Mouse (Mus musculus) brain, embryonic 14.5 days (tissue): ENCODE data around the gene Trim33. TPM values are rescaled to one million over a fixed set of nuclear protein-coding genes. Genes with fewer than 3 reads are reported as not detected.

Experiments used
- DNase-seq: peaks from one replicate; pipeline ENCODE4 v3.0.0-alpha.2; 2011; ENCODE audit warnings: low read depth
- CTCF ChIP-seq: fragments of 200-500 bp; IDR thresholded peaks from 2 replicates; pipeline ENCODE4 v1.5.1; 2012; ENCODE audit warnings: inconsistent platforms, mild to moderate bottlenecking, moderate library complexity, borderline replicate concordance; ENCODE audit not compliant: insufficient read depth, insufficient read length; ENCODE audit errors: extremely low read depth
- POLR2A ChIP-seq: fragments of 200-500 bp; IDR thresholded peaks from 2 replicates; pipeline ENCODE4 v1.6.1; 2012; ENCODE audit warnings: mild to moderate bottlenecking, inconsistent platforms, borderline replicate concordance; ENCODE audit not compliant: poor library complexity, insufficient read depth, insufficient read length, severe bottlenecking; ENCODE audit errors: extremely low read depth
- polyA plus RNA-seq: library from polyadenylated mRNA; depleted of rRNA; stranded (reverse); fragments of >200 nt; gene quantifications from 2 replicates; pipeline ENCODE4 v1.2.3, GENCODE M21; 2012

The Trim33 gene
- polyA plus RNA-seq, 1 experiment: 38.8 TPM

DNA sequence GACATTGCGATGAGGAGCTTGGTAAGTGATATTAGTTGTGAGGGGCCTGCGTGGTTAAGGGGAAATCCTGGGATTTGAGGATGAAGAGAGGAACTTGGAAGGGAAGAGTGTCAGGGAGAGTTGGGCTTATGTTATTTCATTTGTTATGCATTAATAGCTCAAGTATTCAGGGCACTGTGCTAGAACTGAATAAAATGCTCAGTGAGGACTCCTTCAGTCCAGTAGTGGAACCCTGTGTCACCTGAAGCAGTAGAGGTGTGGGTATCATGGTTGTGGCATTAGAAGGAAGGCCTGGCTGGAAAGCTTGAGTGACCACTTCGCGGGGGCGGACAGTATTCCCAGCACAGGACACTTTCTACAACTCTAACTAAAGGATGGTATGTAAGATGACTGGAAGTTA lies 1.8 kb downstream of the Trim33 start:
- no peak for DNase-seq
- TF ChIP-seq CTCF: no peak
- TF ChIP-seq POLR2A: no peak

DNA sequence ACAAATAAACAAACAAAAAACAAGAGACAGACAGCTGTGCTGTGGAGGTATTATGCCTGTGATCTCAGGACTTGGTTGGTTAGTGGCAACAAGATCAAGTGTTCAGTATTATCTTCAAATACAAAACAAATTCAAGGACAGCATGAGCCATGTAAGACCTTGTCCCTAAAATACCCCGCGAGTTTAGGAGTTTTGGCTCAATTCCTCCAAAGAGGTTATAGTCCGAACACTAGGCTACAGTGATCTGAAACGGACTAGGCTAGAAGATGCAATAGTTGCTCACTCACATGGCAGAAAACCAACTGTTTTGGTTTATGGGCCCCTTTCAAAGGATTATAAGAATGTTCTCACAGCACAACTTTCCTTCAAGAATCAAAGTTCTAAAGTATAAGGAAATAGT lies 9.7 kb downstream of the Trim33 start:
- DNase-seq: no peak
- TF ChIP-seq CTCF: no peak
- no peak for TF ChIP-seq POLR2A

DNA sequence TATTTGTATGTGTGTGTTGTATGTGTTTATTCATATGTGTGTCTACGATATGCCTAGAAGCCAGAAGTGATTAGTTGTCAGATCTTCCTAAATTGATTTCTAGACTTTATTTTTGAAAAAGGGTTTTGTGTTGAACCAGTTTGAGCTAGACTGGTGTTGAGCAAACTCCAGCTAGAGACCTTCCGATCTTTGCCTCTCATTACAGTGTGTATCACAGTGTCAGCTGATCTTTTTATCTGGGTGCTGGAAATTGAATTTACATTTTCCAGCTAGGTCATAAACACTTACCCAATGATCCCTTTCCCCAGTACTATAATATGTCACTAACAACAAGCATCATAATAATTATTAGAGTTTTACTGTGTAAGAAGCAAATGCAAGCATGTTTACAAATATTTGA lies 12.0 kb downstream of the Trim33 start:
- DNase-seq: no peak
- no peak for TF ChIP-seq POLR2A
- TF ChIP-seq CTCF: no peak

DNA sequence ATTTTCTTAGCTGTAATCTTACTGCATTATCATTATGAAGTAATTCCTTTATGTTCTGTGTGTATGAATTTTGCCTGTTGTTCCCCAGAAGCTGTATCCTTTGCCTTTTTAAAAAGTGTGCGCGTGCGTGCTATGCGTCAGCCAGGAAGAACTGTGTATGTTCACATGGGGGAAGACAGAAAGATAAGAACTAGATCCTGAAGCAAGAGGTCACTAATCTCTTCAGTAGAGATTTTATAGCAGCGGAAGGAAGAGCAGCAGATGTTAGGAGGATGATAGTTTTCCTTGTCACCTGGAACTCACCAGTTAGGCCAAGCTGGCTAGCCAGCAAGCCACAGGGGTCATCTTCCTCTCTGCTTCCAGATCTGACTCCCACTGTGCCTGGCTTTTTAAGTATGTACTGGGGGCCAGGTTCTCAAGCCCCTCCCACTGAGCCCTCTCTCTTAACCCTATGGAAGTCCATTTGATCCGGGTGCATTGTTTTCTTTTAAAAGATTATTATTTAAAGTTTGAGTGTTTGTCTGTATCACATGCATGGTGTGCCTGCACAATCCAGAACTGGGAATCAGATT lies 26.4 kb downstream of the Trim33 start:
- TF ChIP-seq CTCF (no peak), POLR2A (no peak)
- no peak for DNase-seq

DNA sequence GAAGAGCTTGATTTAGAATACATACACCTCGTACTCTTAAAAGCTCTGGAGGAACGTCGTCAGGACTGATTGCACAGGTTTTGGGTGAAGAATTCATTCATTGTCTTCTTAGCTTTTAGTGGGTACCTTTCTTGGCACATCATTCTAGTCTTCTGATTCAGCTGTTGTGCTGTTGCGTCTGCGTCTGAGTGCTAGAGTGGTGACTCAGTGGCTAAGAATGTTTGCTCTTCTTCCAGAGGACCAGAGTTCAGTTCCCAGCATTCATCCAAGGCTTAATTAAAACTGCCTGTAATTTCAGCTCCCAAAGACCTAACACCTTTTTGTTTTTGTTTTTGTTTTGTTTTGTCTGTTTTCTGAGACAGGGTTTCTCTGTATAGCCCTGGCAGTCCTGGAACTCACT lies 30.2 kb downstream of the Trim33 start:
- no peak for TF ChIP-seq POLR2A
- no peak for TF ChIP-seq CTCF
- DNase-seq: peak; percentile 16

DNA sequence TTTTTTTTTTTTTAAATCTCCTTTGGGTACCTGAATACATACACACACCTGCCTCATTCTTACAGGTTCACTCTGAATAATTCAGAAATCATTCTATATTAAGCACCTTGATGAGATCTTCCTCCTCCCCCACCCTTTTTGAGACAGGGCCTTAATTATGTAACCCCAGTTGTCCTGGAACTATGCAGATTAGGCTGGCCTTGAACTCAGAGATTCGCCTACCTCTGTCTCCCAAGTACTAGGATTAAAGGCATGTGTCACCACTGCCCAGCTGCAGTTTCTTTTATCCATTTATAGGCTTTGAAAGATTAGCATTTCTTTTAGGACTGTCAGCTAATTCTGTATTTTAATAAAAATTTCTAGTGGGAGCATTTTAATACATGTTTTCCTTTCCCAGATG lies 30.7 kb downstream of the Trim33 start:
- DNase-seq: no peak
- TF ChIP-seq CTCF (no peak), POLR2A (no peak)

DNA sequence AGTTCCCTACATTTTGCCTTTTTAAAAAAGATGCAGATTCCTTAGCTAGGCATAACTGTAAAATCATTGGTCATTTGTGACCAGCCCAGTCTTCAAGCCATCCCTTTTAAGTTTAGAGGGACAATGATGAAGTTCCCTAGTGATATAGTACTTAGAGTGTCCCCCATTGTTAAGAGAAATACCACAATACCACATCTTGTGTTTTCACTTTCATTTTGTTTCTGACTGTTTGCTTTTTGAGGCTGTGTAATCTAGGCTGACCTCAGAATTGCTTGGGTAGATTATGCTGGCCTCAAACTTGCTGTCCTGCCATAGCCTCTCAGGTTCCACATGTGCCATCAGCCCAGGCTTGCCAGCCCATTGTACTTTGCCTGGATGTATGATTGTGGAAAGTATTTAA lies 35.2 kb downstream of the Trim33 start:
- no peak for TF ChIP-seq CTCF
- no peak for TF ChIP-seq POLR2A
- DNase-seq: no peak

DNA sequence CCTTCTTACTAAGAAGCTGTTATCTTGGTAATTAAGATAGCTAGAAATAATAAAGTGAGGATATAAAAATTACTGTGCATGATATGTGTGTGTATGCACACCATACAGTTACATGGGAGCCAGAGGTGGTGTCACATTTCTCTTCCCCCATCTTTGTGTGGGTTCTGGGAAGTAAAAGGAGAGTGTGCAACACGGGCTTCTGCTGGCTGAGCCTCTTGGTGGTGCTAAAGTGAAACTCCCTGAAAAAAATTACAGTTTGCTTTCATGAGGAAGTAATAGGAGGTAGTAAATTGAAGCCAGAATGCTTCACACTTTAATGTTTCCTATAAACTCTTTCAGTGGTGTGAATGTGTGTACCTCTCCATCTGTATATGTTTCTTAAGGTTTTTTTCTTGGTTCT lies 56.3 kb downstream of the Trim33 start:
- no peak for TF ChIP-seq POLR2A
- TF ChIP-seq CTCF: no peak
- no peak for DNase-seq

DNA sequence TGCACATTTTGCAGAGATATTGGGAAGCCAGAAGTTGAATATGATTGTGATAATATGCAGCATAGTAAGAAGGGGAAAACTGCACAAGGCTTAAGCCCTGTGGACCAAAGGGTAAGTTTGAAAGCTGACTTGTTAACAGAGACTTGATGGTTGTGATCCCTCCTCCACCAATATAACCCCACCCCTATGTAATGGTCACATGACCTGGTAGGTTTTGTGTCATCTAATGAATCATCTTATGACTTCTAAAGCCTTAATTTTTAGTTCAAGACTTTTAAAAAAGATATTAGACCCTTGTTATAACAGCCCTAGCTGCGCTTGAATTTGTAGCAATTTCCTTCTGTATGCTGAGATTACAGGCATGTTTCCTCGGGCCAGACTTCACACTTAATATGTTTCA lies 67.6 kb downstream of the Trim33 start:
- DNase-seq: no peak
- no peak for TF ChIP-seq CTCF
- TF ChIP-seq POLR2A: no peak

DNA sequence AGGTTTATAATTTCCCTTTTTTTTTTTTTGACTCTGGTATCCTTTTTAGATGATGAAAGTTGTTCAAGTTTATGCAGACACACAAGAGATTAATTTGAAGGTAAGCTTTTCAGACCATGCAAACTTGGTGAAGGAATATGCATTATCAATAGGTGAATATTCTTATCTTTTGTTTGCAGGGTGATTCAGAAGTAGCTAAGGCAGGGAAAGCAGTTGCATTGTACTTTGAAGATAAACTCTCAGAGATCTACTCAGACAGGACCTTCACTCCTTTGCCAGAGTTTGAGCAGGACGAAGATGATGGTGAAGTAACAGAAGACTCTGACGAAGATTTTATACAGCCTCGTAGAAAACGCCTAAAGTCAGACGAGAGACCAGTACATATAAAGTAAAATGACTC lies 74.4 kb downstream of the Trim33 start:
- TF ChIP-seq CTCF (no peak), POLR2A (no peak)
- no peak for DNase-seq

DNA sequence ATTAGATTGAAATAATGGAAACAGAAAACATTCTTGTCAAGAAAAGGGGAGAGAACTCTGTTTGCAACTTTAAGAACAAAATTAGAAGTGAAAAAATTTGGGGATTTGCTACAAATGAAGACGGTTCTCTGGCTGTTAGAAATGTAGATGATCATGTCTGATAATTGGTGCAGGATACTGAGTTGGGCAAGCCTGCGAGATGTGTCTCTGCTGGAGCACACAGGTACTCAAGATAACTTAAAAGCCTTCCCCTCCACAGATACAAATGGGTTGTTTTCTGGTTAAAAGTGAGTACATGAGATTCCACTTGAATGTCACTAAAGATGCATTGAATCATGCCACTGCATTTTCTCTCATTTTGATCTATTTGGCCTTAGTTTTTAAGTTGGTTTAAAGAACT lies 74.9 kb downstream of the Trim33 start:
- no peak for TF ChIP-seq CTCF
- TF ChIP-seq POLR2A: no peak
- DNase-seq: no peak

DNA sequence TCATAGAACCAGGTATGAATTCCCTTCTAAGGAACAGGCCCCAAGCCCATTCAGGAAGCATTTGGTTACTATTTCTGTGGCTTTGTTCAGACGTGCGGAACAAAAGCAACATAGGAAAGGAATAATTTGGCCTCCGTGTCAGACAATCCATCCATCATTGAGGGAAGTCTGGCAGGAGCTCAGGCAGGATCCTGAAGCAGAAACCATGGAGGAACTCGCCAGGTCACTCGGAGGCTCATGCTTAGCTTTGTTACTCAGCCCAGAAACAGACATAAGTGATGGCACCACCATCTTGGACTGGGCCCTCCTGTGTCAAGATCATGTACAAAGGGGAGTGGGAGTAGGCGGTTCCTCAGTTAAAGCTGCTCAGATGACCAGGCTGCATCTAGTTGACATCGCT lies 82.1 kb downstream of the Trim33 start:
- no peak for TF ChIP-seq CTCF
- no peak for TF ChIP-seq POLR2A
- no peak for DNase-seq
